Mouse (Mus musculus): Measurements from ENCODE around the gene Sp9. TPM values are rescaled to one million over a fixed set of nuclear protein-coding genes. Genes with fewer than 3 reads are reported as not detected.
A peak's percentile ranks its signal among the peaks of the same experiment; 100 is the strongest.

Sp9 gene
- polyA plus RNA-seq, 1 experiment from 2014 or later, result not detected

- no peak for ATAC-seq (replicated peaks; ENCODE audit: low FRiP score, low read depth)
- H3K9me3 ChIP-seq (replicated peaks; ENCODE audit: low read length), result no peaks in the 10 kb centered on the region
- H3K9ac ChIP-seq (ENCODE audit: low read depth, low read length), result no peak overlapping the region
- H3K4me1 ChIP-seq (replicated peaks; ENCODE audit: insufficient read depth, low read length), result no peaks in the 10 kb centered on the region
- 82% methylated on average over 1 of the region's 1 CpGs for WGBS
- TF ChIP-seq CTCF (IDR thresholded peaks at IDR 0.05; ENCODE audit: low read depth), result no peak
- no peak overlapping the region for H3K27ac ChIP-seq
- H3K27me3 ChIP-seq (ENCODE audit: insufficient read depth, low read length), result no peaks in the 10 kb centered on the region
- H3K36me3 ChIP-seq (ENCODE audit: insufficient read depth, low read length), result peaks cover 19% of the 10 kb centered on the region; the same call in 1 of the 2 replicates
- no peak overlapping the region for H3K4me2 ChIP-seq (ENCODE audit: low read length)
- DNase-seq (ENCODE audit: low spot score), result no peak
- H3K4me3 ChIP-seq (replicated peaks; ENCODE audit: low read depth, low read length), result no peak overlapping the region
Observed at GRCm38 (mm10) chr2:73301979-73302378, 30.3 kb downstream of the Sp9 start.

GRCm38 (mm10) chr2:73302722-73303121, 31.0 kb downstream of the Sp9 start:
- Histone ChIP-seq H3K9me3 (replicated peaks; ENCODE audit: low read length) (no peaks in the 10 kb centered on the region), H3K9ac (ENCODE audit: low read depth, low read length) (no peak overlapping the region), H3K36me3 (ENCODE audit: insufficient read depth, low read length) (peaks cover 26% of the 10 kb centered on the region), H3K4me3 (replicated peaks; ENCODE audit: low read depth, low read length) (no peak overlapping the region), H3K4me2 (ENCODE audit: low read length) (no peak overlapping the region), H3K4me1 (replicated peaks; ENCODE audit: insufficient read depth, low read length) (no peaks in the 10 kb centered on the region), H3K27me3 (ENCODE audit: insufficient read depth, low read length) (no peaks in the 10 kb centered on the region), H3K27ac (no peak overlapping the region)
- ATAC-seq (replicated peaks; ENCODE audit: low FRiP score, low read depth) (no peak), DNase-seq (ENCODE audit: low spot score) (no peak)
- no peak for TF ChIP-seq CTCF (IDR thresholded peaks at IDR 0.05; ENCODE audit: low read depth)
- WGBS, result 94% methylated on average over 9 of the region's 9 CpGs

- Histone ChIP-seq H3K27ac (no peak overlapping the region), H3K36me3 (ENCODE audit: insufficient read depth, low read length) (peaks cover 30% of the 10 kb centered on the region), H3K4me1 (replicated peaks; ENCODE audit: insufficient read depth, low read length) (no peaks in the 10 kb centered on the region), H3K27me3 (ENCODE audit: insufficient read depth, low read length) (no peaks in the 10 kb centered on the region), H3K4me3 (replicated peaks; ENCODE audit: low read depth, low read length) (no peak overlapping the region), H3K9me3 (replicated peaks; ENCODE audit: low read length) (no peaks in the 10 kb centered on the region), H3K4me2 (ENCODE audit: low read length) (no peak overlapping the region), H3K9ac (ENCODE audit: low read depth, low read length) (no peak overlapping the region)
- ATAC-seq (replicated peaks; ENCODE audit: low FRiP score, low read depth) (no peak), DNase-seq (ENCODE audit: low spot score) (no peak)
- no peak for TF ChIP-seq CTCF (IDR thresholded peaks at IDR 0.05; ENCODE audit: low read depth)
- WGBS, result 87% methylated on average over 5 of the region's 5 CpGs
Observed at GRCm38 (mm10) chr2:73304506-73304905, 32.8 kb downstream of the Sp9 start.

- Histone ChIP-seq H3K9me3 (replicated peaks; ENCODE audit: low read length) (no peaks in the 10 kb centered on the region), H3K27me3 (ENCODE audit: insufficient read depth, low read length) (no peaks in the 10 kb centered on the region), H3K4me3 (replicated peaks; ENCODE audit: low read depth, low read length) (no peak overlapping the region), H3K4me1 (replicated peaks; ENCODE audit: insufficient read depth, low read length) (no peaks in the 10 kb centered on the region), H3K4me2 (ENCODE audit: low read length) (no peak overlapping the region), H3K27ac (no peak overlapping the region), H3K36me3 (ENCODE audit: insufficient read depth, low read length) (peaks cover 30% of the 10 kb centered on the region), H3K9ac (ENCODE audit: low read depth, low read length) (no peak overlapping the region)
- no peak for DNase-seq (ENCODE audit: low spot score)
- TF ChIP-seq CTCF (IDR thresholded peaks at IDR 0.05; ENCODE audit: low read depth), result no peak
- no peak for ATAC-seq (replicated peaks; ENCODE audit: low FRiP score, low read depth)
- WGBS, result 54% methylated on average over 7 of the region's 7 CpGs
Observed at GRCm38 (mm10) chr2:73306006-73306405, 34.3 kb downstream of the Sp9 start.

GRCm38 (mm10) chr2:73312152-73313116, 40.7 kb downstream of the Sp9 start, which contains the start of the genes Scrn3 and Cir1:
Scrn3 (plus strand) TSS chr2:73312601.
Cir1 (minus strand) TSS chr2:73312701.
- Histone ChIP-seq H3K36me3 (ENCODE audit: insufficient read depth, low read length) (peaks cover 9% of the 10 kb centered on the region; the same call in 1 of the 2 replicates), H3K4me3 (replicated peaks; ENCODE audit: low read depth, low read length) (peak within 1 kb of the TSS; percentile 77), H3K27me3 (ENCODE audit: insufficient read depth, low read length) (no peaks in the 10 kb centered on the region), H3K27ac (peak within 1 kb of the TSS; percentile 79), H3K9ac (ENCODE audit: low read depth, low read length) (peak within 1 kb of the TSS; percentile 74), H3K4me2 (ENCODE audit: low read length) (peak within 1 kb of the TSS; percentile 79), H3K4me1 (replicated peaks; ENCODE audit: insufficient read depth, low read length) (0 out of 2 replicates have a peak, but pooled peaks cover 3% of the 10 kb centered on the region), H3K9me3 (replicated peaks; ENCODE audit: low read length) (no peaks in the 10 kb centered on the region)
- no peak for TF ChIP-seq CTCF (IDR thresholded peaks at IDR 0.05; ENCODE audit: low read depth)
- peak; percentile 99 for DNase-seq (ENCODE audit: low spot score)
- WGBS, result 1% methylated on average over 64 of the region's 64 CpGs
- peak; percentile 93 for ATAC-seq (replicated peaks; ENCODE audit: low FRiP score, low read depth)

GRCm38 (mm10) chr2:73313117-73313501, 41.4 kb downstream of the Sp9 start:
- H3K36me3 ChIP-seq (ENCODE audit: insufficient read depth, low read length), result 0 out of 2 replicates have a peak, but pooled peaks cover 6% of the 10 kb centered on the region
- ATAC-seq (replicated peaks; ENCODE audit: low FRiP score, low read depth) (peak; percentile 25; the same call in 1 of the 2 replicates), DNase-seq (ENCODE audit: low spot score) (peak; percentile 53)
- no peaks in the 10 kb centered on the region for H3K9me3 ChIP-seq (replicated peaks; ENCODE audit: low read length)
- WGBS, result 33% methylated on average over 14 of the region's 14 CpGs
- no peaks in the 10 kb centered on the region for H3K27me3 ChIP-seq (ENCODE audit: insufficient read depth, low read length)
- H3K4me3 ChIP-seq (replicated peaks; ENCODE audit: low read depth, low read length), result peak overlapping the region; percentile 77
- H3K27ac ChIP-seq, result peak overlapping the region; percentile 79
- H3K9ac ChIP-seq (ENCODE audit: low read depth, low read length), result peak overlapping the region; percentile 61; the same call in 1 of the 2 replicates
- H3K4me1 ChIP-seq (replicated peaks; ENCODE audit: insufficient read depth, low read length), result 0 out of 2 replicates have a peak, but pooled peaks cover 3% of the 10 kb centered on the region
- H3K4me2 ChIP-seq (ENCODE audit: low read length), result peak overlapping the region; percentile 52
- TF ChIP-seq CTCF (IDR thresholded peaks at IDR 0.05; ENCODE audit: low read depth), result no peak

Measured in kidney, postnatal 0 days (tissue).